Mouse (Mus musculus) frontal cortex, adult 2 months (tissue): ENCODE data around the gene Zmynd12. TPM values are rescaled to one million over a fixed set of nuclear protein-coding genes. Genes with fewer than 3 reads are reported as not detected.

ENCODE experiments used
- DNase-seq, 2 experiments: peaks; one replicate each; pipeline ENCODE4 v3.0.0; 2022; ENCODE audit warnings: low spot score in 1 of 2; ENCODE audit errors: extremely low spot score in 1 of 2
- polyA plus RNA-seq: library from polyadenylated mRNA; depleted of rRNA; stranded (reverse); fragments of >200 nt; gene quantifications from 2 replicates; pipeline ENCODE4 v1.2.3, GENCODE M21; 2012; rRNA removed

Gene Zmynd12
- 0.80 and 0.88 TPM in 2 replicates for polyA plus RNA-seq

DNA sequence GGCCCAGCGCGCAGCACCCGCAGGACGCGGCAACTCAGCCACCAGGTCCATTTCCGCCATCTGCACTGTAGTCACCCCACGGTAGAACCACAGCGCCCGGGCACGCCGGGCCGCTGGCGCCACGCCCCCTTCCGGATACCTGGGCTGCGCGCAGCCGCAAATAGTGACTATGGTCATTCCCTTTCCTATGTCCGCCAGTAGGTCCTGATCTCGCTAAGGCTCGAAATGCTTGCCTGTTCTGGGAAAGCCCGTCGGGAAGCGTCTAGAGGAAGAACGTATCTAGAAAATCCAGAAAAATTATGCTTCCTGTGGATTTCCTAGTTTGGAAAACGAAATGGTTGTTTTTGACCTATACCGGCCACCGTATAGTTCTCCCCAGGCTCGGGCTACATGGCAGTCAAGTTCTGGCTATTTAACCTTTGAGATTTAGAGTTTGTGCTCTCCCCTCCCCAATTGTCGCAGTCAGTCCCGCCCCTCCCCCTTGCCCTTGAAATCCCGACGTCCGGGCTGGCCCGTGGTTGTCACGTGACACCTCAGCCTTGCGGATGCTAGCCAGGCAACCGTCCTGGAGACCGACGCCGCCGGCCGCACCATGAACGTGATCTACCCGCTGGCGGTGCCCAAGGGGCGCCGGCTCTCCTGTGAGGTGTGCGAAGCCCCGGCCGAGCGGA is at the start of gene Zmynd12, which contains the start of gene Ppcs:
TSS of gene Zmynd12 (plus strand) at position 521 of the 671 bp plus-strand sequence.
TSS of gene Ppcs (minus strand) at position 127 of the 671 bp plus-strand sequence.
- DNase-seq, result peak; percentile 71 to 90

DNA sequence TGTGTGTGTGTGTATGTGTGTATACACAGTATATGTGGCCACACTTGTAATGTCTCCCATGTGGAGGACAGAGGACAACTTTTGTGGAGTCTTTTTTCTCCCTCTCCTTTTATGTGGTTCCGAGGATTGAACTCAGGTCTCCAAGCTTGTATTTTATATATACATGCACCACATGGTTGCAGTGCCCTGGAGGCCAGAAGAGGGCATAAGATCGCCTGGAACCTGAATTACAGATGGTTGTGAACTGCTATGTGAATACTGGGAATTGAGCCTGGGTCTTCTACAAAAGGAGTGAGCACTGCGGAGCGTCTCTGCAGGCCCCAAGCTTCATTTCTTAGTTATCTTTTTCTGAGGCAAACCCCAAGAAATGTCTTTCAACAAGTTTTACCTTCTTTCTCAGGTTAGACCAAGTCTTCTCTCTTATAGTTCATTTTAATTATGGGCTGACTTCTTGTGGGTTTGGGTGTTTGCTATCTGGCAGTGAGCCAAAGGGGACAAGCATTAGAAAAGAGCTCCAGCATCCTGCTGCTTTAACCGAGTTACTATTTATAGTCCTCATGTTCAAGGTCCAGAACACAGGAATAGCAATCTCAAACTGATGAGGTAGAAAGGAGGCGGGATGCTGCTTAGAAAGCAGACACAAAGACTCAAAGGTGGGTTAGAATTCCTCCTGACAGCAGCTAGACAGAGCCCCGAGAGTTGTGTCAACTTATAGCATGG is 41.0 kb upstream of the Zmynd12 start:
- no peak for DNase-seq

DNA sequence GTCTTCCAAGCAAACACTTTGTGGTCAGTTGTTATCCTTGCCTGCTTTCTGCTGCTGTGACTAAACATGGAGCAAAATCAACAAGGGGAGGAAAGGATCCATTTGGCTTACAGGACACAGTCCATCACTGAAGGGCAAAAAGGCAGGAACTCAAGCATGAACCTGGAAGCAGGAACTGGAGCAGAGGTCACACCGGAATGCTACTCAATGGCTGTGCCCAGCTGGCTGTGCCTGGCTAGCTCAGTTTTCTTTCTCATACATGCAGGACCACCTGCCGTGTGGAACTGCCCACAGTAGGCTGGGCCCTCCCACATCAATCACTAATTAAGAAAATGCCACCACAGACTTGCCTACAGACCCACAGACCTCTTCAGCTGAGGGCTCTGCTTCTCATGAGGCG is 33.4 kb upstream of the Zmynd12 start:
- DNase-seq, result no peak

DNA sequence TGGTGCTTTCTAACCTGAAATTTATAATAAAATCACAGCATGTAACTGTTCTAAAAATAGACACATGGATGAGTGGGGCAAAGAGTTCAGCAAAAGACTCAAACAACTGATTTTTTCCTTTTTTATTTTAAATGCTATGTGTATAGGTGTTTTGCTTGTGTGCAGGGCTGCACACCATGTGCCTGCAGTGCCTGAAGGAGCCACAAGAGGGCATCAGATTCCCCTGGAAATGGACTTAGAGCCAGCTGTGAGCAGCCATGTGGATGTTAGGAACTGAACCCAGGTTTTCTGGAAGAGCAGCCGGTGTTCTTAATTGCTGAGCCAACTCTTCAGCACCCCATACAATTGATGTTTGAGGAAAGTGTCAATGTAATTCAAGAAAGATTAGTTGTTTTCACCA is 32.2 kb upstream of the Zmynd12 start:
- DNase-seq, result no peak

DNA sequence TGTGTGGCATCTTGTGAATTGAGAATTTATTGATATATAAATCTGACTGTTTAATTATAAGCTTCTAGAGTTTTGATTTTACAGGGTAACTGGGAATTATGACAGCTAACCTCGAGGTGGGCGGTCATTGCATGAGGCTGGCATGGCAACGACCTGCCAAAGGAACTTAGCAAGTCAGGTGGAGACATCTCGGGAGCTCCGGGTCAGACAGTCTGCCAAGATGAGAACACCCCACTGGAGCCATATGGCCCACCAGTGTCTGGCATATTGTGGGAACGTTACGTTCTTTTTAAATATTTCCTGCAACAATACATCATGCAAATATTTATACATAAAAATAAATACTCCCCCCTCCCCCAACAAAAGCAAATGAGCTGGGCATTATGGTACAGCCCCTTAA is 23.9 kb upstream of the Zmynd12 start:
- no peak for DNase-seq

DNA sequence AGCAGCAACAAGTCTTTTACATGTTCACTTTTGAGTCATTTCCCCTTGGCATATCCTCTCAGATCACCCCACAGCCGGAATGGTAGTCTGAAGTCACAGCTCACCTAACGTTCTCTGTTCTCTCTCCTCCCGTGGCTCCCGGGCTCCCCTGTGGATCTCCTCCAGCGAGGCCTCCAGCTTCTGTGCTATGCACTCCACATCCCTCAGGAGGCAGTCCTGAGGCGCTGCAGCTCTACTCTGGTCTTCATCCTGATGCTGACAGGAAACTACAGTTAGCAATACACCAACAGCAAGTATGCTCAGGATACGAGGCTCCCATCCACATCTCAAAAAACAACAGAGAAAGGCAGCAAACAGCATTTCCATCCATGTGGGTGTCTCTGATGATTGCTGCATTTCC is 21.7 kb upstream of the Zmynd12 start:
- no peak for DNase-seq

DNA sequence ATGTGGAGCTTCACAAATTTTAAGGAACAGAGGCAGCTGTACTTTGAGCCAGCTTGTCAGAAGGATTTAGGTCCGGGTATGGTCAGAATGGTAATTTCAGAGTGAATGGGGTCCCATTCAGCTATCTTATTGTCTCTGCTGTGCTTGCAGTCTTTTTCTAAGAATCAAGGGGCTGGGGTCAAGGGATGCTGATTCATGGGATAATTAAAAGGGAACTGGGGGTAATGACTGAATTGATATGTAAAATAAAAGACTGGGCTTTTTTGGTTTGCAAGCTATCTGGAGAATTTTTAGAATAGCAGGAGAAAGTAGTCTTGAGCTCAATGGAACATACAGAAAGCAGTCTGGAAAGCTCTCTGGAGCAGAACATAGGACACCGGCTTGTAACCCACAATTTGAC is 19.2 kb upstream of the Zmynd12 start:
- DNase-seq, result no peak

DNA sequence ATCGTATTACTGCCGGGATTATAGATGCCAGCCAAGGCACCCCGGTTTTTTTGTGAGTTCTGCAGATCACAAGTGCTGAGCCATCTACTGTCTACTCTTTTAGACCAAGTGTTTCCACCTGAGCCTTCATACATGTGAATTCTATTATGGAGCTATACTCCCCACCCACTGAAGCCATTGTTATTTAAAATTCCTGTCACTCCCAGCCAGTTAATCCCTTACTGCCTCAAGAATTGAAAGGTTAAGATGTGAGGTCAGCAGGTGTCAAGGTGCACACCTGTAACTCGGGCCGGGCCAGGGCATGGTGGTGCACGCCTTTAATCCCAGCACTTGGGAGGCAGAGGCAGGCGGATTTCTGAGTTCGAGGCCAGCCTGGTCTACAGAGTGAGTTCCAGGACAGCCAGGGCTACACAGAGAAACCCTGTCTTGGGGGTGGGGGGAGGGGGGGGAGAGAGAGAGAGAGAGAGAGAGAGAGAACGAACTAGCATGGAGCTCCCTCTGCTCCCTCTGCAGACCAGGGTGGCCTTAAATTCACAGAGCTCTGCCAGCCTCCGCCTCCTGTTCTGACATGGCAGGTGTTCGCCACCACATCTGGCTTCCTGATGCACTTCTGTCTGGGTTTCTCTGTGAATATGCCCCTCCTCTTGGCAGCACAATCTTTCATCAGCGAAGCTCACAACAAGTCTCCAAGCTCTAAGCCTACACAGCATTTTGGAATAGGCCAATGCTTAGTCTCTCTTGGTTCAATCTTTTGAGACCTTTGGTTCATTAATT is 10.6 kb upstream of the Zmynd12 start:
- DNase-seq, result no peak

DNA sequence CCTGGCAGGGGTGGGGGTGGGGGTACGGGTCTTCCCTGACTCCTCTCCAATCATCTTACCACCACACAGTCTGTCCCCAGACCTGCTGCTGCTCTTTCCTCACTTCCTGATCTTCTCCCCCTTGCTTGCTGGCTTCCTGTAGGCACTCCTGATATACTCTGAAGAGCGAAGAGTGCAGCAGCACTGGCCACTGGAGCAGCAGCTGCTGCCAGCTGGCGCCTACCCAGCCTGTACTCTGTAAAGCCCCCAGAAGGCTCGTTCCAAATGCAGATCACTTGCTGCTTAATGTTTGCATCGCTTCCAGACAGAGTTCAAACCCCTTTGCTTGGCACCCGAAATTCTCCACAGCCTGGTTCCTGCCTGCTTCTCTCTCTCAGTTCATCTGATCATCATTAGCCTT is 9.8 kb upstream of the Zmynd12 start:
- DNase-seq, result no peak

DNA sequence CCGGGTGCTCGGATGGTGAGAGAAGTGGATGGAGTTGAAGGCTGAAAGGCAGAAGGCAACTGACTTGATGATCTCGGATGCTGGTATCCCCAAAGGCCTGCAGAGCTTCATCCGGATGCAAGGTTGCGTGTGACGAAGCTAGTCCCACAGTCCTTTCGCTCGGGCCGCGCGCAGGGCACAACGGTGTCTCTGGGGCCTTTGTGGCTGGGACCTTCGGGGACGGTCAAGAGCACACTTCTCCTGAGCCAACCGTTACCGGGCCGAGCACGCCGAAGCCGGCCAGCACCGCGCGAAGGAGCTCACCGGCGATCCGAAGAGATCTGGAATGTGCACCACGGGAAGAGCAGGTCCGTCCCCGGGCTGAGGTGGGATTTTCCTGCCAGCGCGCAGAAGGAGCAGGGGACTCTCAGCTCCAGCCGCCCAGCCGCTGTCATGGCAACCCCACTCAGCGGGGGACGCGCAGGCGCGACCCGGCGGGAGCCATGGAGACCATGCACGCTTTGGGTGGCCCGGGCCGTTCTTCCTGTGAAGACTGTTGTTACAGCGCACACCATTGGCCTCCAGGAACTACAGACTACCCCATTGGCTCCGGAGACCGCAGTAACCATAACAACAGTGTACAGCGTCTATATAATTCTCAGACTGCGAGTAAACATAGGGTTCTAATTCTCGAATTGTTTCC is 7.4 kb upstream of the Zmynd12 start, which contains the start of gene Ccdc30:
TSS of gene Ccdc30 (minus strand) at position 450 of the 682 bp plus-strand sequence.
- DNase-seq, result peak; percentile 92 to 97

DNA sequence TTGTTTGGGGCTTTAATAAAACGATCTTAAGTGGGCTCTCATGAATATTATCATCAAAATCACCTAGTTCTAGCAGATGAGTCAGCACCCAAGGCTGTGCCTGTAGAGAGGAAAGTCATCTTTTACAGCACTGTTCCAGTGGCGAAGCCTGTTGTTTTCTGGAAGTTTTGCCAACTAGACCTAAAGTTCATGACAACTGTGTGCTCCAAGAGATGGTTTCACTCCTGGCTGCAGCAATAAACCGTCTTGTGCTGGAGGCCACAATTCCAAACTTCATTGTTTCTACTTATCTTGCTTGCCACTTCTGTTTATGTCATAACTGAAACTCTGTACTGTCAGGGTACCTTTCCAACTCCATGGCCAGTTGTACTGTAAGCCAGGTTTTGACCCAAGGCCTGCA is 5.3 kb upstream of the Zmynd12 start:
- no peak for DNase-seq

DNA sequence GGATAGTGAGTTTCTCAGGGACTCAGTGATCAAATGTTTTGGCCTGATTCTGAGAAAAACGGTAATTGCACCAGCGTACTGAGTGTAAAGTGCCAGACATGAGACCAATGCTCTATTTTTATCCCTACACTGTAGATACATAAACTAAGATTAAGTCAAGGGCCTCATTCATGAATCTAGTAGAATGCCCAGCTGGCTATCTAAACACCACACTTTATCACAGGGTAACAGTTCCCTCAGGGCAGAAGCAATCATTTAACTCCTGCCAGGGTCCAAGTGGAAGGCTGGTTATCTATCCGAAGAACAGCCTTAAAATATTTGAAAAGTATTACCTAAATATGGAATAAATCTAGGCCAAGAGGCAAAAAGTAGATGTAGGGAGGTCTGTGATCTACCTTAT is 4.7 kb upstream of the Zmynd12 start:
- no peak for DNase-seq

DNA sequence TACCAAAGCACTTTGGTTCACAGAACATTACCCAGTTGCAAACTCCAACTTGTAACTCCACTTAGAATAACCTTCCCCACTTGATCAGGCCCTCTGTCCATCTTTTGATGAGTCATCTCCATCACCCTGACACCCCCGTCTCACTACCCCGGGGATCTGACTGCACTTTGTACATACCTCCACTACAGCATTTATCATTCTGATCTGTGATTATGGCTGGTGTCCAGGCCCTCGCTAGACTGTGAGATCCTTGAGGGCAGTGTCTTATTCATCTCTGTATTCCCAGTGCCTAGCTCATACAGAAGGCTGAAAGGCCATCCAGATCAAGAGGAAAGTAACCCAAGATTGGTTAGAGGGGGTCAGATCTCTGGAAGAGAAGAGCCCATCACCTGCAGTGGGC is 1.4 kb upstream of the Zmynd12 start:
- no peak for DNase-seq

DNA sequence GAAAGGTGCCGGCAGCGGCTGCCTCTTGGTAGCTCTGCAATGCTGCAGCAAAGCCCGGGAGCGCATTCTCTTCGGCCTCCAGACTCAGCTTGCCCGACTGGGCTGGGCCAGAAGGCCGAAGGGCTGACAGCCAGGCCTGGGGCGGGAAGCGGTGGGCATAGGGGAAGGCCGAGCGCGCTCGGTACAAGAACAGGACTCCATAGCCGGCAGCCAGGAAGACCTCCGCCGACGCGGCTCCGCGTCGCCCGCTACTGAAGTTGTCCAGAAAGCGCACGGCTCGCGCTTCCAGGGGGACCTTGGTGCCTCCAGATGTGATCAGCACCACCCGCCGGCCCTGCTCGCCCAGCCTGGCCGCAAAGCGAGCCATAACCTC is 707 bp upstream of the Zmynd12 start:
- DNase-seq, result no peak

DNA sequence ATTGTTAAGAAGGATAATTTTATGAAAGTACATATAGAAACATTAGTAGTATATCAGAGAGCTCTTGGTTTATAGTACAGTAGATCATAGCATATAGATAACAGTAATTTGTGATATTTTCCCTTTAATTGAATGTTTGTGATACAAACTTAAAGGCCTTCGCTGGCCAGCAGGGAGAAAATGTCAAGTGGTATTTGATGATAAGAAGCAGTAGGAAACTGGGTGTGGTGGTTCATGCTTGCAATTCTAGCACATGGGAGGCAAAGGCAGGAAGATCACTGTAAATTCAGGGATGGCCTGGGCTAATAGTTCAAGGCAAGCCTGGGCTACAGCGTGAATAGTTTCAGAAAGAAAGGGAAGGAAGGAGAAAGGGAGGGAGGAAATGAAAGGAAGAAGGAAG is 2.5 kb downstream of the Zmynd12 start:
- DNase-seq, result no peak

DNA sequence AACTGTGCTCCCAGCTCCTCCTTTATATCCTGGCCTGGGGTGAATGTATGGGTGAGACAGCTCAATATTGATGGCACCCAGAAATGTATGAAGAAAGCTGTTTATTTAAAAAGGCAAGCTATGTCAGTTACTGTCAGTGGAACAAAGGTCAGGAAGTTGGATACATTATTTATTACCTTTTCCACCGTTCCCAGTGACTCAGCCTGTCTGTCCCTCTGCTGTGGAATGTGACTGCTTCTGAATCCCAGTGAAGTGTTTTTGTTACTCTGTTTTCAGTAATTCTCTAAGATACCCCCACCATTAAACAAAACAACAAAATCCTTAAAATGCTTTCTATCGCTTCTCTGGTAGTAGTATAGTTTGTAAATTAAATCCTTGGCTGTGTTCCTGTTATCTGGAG is 3.0 kb downstream of the Zmynd12 start:
- DNase-seq, result no peak

DNA sequence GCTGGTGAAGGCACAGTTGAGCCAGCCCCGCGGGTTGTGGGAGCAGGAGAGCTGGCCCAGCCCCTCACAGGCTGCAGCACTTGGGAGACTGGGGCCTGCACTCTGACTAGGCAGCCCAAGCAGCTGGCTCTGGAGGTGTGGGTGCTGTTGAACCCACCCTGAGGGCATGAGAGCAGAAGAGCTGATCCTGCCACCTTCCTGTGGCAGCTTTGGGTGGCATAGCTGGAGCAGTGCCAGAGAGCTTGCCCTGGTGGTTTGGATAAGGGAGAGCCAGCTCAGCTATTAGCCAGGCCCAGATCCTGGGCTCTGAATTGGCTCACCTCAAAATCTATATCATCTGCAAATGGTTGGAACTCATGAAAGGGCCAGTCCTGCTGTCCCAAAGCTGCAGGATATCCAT is 5.1 kb downstream of the Zmynd12 start:
- no peak for DNase-seq

DNA sequence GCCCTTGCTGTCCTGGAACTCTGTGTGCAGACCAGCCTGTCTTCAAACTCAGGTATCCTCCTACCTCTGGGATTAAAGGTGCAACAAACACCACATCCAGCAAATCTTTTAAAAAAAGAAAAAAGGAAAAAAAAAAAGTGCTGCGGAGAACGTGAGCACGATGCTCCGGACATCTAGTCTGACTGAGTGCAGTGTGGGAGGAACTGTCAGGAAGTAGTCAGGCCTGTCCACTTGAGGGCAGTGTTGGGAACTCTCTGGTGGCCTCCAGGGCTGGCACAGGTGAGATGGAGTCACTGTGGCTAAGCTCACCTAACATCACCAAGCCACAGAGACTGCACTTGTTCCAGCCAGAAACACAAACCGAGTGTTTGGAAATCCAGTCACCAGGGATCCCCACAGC is 8.1 kb downstream of the Zmynd12 start:
- peak in 1 of 2 experiments; percentile 61 for DNase-seq

DNA sequence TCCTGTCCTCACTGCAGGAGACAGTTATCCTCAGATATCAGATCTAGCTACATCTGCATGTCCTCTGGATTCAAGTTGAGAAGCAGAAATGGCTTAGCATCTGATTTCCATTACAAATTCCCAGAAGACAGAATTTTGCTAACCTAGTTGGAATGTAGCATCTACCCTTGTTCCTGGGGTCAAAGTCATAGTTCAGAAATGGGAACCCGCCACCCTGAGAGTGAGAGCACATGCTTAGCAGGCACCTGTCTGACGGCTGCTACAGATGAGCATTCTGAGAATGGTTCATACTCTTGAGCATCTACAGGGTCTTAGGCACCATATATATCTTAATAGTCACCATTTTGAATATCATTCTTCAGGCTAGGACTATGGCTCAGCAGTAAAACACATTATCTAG is 15.3 kb downstream of the Zmynd12 start:
- no peak for DNase-seq

DNA sequence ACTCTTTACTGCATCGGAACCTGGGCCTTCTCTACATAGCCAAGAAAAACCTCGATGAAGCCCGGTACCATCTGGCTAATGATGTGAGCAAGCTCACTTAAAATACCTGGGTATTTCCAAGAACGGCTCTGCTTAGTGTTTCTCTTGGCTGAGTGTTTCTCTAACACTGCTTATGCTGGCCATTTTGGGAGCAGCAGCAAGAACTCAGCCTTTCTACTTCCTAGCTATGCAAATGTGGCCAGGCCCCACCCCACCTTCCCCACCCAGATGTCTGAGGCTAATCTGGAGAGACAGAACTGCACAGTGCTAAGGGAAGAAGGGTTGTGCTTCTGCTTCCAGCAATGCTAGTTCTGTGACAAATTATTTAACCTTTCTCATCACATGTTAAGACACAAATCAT is 19.2 kb downstream of the Zmynd12 start:
- no peak for DNase-seq

DNA sequence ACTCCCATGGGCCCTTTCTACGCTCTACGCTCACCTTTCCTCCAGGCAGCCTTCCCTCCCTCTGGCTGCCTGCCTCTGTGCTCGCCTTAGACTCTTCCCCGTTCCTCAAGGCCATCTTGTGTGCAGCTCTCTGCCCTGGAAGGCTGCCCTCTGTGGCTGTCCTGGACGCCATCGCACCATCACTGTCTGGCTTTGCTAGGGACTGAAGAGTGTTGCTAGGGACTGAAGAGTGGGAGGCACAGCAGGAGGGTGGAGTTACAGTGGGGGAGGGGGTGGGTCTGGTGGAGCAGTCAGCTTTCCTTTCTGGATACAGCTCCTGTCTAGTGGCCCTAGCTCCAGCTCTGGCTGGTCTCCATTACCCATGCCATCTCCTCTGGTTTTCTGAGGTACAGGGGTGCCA is 19.9 kb downstream of the Zmynd12 start:
- DNase-seq, result no peak
